Mouse (Mus musculus): ENCODE results near the gene C530008M17Rik.

DNA sequence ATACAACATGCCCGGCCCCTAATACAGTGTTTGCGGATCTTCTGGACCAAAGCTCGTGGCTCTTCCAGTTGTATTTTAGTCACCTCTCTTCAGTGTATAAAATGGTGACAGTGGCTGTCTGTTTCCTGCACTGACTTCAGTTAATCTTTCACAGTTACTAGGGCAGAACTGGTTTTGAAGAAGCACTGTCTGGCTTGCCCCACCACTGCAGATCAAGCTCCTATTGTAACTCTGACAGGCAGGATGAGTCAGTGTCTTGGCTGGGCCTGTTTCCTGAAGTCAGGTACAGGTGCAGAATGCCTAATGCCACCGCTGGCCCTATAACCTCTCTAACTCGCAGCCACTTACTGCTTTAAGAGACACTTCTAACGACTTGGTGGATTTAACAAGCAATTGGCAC is 152.7 kb downstream of the C530008M17Rik start:
- TF ChIP-seq CTCF (IDR thresholded peaks at IDR 0.05; ENCODE audit: extremely low read depth, insufficient read depth, low read length) (no peak), POLR2A (IDR thresholded peaks at IDR 0.05; ENCODE audit: extremely low read depth, insufficient read depth, low read length) (no peak)

Data from cortical plate, adult 2 months (tissue).